Mouse (Mus musculus): ENCODE data around the gene Hoxd10. TPM values are rescaled to one million over a fixed set of nuclear protein-coding genes. Genes with fewer than 3 reads are reported as not detected.

Gene Hoxd10
- polyA plus RNA-seq, 1 experiment from 2014 or later: not detected

MicroRNAs within 50 kb of the gene (microRNA counts, 519-probe panel; counts per million panel counts)
- microRNA mmu-miR-10b: 4,701 counts per million, percentile 79 among the panel's probes with 10 or more counts

Small RNA genes lying within 50 kb of the gene (microRNA-seq; reads per million reads assigned to microRNA genes)
- gene Gm44463 (not detected), gene Mir10b (42,102 reads per million, percentile 99 among the genes with 10 or more reads in this experiment)

Other genes with a start within 250 kb of the Hoxd10 start
- 55.8 TPM in 2 replicates for gene Lnpk, start 112.5 kb upstream of the Hoxd10 start, polyA plus RNA-seq (2015; fragmentation: Nextera tagmentation; extraction: Ambion mirVana)
- 1.3 and 1.6 TPM in 2 replicates for gene Evx2, start 32.4 kb upstream of the Hoxd10 start, polyA plus RNA-seq (2015; fragmentation: Nextera tagmentation; extraction: Ambion mirVana)
- gene Hoxd13, start 23.6 kb upstream of the Hoxd10 start, polyA plus RNA-seq (2015; fragmentation: Nextera tagmentation; extraction: Ambion mirVana): 0.16 TPM in 1 of 2 replicates, not detected in the other
- not detected in 2 replicates for gene Hoxd12, start 16.9 kb upstream of the Hoxd10 start, polyA plus RNA-seq (2015; fragmentation: Nextera tagmentation; extraction: Ambion mirVana)
- gene Hoxd11, start 12.4 kb upstream of the Hoxd10 start, polyA plus RNA-seq (2015; fragmentation: Nextera tagmentation; extraction: Ambion mirVana): not detected in 2 replicates
- gene Hoxd9, start 5.8 kb downstream of the Hoxd10 start, polyA plus RNA-seq (2015; fragmentation: Nextera tagmentation; extraction: Ambion mirVana): not detected in 2 replicates
- gene Hoxd8, start 12.7 kb downstream of the Hoxd10 start, polyA plus RNA-seq (2015; fragmentation: Nextera tagmentation; extraction: Ambion mirVana): 0.79 and 1.5 TPM in 2 replicates
- 76.0 and 82.5 TPM in 2 replicates for gene Hoxd3, start 20.0 kb downstream of the Hoxd10 start, polyA plus RNA-seq (2015; fragmentation: Nextera tagmentation; extraction: Ambion mirVana)
- 4.1 and 4.2 TPM in 2 replicates for gene Hoxd4, start 20.0 kb downstream of the Hoxd10 start, polyA plus RNA-seq (2015; fragmentation: Nextera tagmentation; extraction: Ambion mirVana)
- gene Gm28230, start 34.8 kb downstream of the Hoxd10 start, polyA plus RNA-seq (2015; fragmentation: Nextera tagmentation; extraction: Ambion mirVana): 1.3 and 1.5 TPM in 2 replicates
- gene Hoxd1, start 71.1 kb downstream of the Hoxd10 start, polyA plus RNA-seq (2015; fragmentation: Nextera tagmentation; extraction: Ambion mirVana): 1.6 and 2.5 TPM in 2 replicates
- 151 and 158 TPM in 2 replicates for gene Mtx2, start 133.9 kb downstream of the Hoxd10 start, polyA plus RNA-seq (2015; fragmentation: Nextera tagmentation; extraction: Ambion mirVana)

Measured in hindbrain, embryonic 13.5 days (tissue).